Mouse (Mus musculus): ENCODE data around the gene Sec31b. TPM values are rescaled to one million over a fixed set of nuclear protein-coding genes. Genes with fewer than 3 reads are reported as not detected.
A peak's percentile ranks its signal among the peaks of the same experiment; 100 is the strongest.

Sec31b gene
- total RNA-seq, 2 experiments from 2014 or later: 0.14 to 0.24 TPM

DNA sequence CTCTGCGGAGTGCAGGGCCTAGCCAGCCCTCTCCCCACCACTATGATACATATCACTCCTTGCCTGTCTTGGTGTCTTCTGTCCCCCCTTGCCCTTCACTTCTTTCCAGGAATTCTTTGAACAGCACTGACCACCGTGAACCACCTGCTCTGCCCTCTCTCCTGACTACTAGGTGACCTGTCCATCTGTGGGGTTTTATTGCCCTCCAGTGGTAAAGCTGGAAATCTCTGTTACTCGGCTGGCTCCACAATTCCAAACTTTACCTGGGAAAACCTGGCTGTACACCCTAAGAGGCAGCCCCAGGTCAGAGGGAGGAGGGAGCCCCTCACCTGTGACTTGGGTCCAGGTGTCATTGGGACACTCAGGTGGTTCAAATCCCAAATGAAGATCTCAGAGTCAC, 10.3 kb downstream of the Sec31b start:
- DNase-seq (ENCODE audit: low spot score in 2 of 2): no peak

GRCm38 (mm10) chr19:44530018-44530417, 15.6 kb downstream of the Sec31b start:
- DNase-seq (ENCODE audit: low spot score in 2 of 2): no peak

DNA sequence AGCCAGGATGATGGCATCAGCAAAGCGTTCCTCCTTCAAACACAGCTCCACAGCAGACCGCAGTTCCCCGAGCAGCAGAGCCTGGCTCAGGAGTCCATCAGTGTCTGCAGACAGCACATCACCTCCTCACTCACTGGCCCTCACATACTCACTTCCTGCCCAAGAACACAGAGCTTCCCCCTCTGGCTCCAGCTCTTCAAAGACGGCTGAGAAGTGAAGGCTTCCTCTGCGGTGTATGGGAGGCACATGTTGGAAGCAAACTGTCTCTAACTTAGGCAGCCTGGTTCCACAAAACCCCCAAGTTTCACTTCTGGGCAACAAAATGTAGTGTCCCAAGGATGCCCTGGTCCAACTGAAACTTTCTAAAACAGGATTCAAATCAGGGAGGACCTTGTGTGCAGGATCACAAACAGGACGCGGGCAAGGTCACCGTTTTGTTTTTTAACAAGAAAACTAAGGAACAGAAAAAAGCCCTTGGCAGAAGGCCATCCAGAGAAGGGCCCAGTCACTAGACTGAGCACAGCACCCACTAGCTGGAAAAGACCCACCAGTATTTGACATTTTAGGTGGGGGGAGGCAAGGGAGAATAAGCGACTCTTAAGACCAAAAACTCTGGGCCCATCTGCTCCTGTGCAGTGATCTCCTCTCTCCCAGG, 20.0 kb downstream of the Sec31b start:
- DNase-seq (ENCODE audit: low spot score in 2 of 2): no peak

- no peak for DNase-seq (ENCODE audit: low spot score in 2 of 2)
Observed at GRCm38 (mm10) chr19:44519152-44519551, 26.5 kb downstream of the Sec31b start.

DNA sequence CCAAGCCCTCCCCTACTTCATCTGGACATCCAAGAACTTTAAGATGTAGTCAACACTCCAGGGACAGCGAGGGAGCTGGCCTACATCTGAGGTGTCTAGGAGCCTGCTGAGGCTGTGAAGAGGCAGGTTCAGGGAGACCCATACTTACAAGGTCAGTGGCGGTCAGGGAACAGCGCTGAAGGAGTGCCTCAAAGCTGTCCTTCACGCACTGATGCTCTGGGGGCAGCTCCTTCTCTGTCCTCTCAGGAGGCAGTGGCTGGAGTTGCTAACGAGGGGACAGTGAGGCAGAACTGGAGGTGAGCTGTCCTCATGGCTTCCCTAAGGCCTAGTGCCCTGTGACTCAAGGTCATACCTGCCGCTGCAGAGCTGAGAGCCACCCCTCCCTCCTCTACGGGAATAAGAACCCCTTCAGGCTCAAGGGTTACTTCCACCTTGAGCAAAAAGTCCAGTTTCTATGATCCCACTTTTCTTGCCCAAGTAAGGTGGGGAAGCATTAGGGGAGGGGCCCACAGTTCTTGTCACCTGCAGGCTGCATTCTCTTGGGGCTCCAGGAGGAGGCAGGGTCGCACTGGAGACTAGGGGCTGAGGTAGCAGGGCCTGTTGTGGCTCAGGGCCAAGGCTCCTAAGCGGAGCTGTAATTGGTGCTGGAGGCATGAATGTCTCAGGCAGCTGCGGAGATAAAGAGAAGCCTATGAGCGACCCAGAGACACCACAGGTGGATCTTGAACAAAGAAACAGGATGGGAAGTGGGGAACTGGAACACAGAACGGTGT, 27.5 kb downstream of the Sec31b start:
- DNase-seq (ENCODE audit: low spot score in 2 of 2): no peak

DNA sequence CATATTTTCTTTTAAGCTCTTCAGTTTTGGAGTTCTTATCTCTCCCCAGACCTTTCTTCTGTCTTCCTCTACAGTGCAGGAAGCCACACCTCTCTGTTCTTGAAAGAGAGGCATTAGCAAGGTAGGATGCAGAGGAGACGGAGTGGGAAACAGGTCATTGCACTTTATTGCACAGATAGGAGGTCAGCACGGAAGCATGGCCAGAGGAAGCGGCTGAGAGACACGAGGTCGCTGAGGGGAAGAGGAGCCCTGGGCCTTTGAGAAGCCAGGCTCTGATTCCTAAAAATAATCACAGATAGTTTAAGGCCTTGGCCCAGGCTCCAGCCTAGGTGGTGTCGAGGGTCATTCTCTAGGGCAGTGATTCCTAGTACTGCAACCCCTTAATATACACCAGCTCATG, 29.9 kb downstream of the Sec31b start:
- no peak for DNase-seq (ENCODE audit: low spot score in 2 of 2)

DNA sequence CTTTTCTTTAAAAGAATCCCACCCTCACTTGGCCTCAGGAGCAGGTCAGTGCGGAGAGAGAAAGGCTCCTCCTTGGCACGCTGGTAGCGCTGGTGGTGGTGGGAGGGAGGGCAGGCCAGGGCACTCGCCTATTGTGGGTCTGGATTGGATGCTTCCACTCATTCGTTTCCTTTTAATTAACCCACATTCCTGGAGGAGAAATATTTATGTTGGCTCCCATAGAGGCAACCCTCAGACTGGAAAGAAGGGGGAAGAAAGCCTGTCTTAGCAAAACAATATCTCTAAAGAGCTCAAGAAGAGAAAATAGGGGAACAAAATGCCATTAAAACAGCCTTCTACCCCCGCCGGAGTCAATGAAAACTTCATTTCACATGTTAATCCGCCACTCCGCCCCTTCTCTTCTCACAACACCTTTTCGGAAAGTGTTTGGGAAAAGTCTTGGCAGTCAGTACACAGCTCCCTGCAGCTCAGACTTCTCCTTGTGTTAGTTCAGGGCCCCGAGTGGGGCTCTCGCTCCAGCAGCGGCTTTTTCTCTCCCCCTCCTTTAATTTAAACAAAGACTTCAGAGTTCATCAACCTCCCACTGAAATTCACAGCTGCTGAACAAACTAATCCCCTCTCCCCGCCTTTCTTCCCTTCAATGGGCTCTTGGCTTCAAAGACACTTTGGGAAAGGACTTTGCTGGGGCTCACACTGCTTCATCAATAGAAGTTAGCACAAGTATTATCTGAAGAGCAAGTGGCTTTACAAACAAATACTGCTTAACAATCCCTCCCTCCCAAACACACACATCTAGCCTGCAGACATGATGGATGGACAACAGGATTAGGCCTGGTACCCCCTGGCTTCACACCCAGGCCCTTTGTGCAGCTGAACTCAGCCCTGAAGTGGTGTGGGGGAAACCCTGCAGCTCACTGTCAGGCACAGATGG, 30.9 kb downstream of the Sec31b start:
- no peak for DNase-seq (ENCODE audit: low spot score in 2 of 2)

- DNase-seq (ENCODE audit: low spot score in 2 of 2): no peak
Observed at GRCm38 (mm10) chr19:44513921-44514482, 31.7 kb downstream of the Sec31b start.

DNA sequence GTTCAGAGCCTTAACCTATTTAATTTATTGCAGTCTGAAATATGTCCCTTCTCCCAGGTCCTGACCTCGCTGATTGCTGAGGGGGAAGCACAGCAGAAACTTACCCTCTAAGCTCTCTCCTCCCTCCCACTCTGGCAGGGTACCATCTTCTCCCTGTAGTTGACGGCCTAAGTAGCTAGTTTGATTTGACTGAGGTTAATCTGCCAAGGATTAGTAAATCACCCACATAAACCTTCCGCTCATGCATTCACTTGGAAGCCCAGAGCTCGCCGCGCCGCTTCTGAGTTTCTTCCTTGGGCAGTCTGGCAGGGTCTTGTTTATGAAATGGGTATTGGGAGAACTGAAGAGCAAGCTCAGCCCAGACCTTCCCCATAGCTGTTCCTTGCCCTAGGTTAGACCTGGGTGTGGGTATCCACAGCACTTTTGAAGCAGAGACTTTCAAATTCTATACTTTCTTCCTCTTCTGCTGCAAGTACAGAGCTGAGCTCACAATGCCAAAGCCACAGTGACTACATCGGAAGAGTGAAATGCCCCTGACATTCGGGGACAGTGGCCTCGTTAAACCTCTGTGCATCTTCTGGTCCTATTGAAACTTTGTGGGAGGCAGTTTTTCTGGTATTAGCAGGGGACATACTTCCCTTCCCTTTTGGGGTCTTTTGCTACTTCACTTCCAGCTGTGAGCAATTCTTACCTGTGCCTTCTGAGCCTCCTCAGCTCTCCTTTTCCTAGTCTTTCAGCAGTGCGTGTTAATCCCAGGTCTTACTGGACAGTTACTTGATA, 32.4 kb downstream of the Sec31b start:
- DNase-seq (ENCODE audit: low spot score in 2 of 2): no peak

DNA sequence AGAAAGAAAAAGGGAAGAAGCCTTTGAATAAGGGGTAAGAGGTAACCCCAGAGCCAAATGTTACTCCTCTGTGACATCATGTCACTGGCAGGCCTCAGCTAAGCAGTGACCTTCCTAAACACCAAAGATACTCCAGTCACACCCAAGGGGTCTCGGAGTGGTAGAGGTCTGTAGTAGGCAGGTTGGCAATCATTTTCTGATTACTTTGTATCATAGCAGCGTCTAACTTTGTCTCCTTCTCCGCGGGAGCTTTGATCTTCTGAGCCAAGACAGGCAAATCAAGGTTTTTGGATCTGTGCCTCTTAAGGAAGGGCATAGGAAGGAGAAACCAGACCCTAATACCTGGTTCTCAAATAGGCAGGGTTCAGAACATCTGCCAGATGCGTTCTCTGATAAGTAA, 33.1 kb downstream of the Sec31b start:
- no peak for DNase-seq (ENCODE audit: low spot score in 2 of 2)

DNA sequence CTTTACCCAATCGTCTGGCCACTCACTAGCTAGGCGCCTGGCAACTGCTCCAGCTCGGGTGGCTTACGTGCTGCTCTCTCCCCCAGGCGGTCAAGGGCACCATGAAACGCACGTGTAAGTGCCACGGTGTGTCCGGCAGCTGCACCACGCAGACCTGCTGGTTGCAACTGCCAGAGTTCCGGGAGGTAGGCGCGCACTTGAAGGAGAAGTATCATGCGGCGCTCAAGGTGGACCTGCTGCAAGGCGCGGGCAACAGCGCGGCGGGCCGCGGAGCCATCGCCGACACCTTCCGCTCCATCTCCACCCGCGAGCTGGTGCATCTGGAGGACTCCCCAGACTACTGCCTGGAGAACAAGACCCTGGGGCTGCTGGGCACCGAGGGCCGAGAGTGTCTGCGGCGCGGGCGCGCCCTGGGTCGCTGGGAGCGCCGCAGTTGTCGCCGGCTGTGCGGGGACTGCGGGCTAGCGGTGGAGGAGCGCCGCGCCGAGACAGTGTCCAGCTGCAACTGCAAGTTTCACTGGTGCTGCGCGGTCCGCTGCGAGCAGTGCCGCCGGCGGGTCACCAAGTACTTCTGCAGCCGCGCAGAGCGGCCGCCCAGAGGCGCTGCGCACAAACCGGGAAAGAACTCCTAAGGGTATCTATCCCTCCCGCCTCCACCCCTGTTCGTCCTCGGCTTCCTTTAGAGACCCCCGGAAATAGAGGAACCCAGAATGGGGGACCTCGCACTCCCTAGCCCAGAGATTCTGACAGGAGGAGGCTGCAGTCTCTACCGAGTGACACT, 34.0 kb downstream of the Sec31b start:
- DNase-seq (ENCODE audit: low spot score in 2 of 2): peak in 1 of 2 experiments; percentile 12

- DNase-seq (ENCODE audit: low spot score in 2 of 2): no peak
Observed at GRCm38 (mm10) chr19:44510534-44511175, 35.0 kb downstream of the Sec31b start.

DNA sequence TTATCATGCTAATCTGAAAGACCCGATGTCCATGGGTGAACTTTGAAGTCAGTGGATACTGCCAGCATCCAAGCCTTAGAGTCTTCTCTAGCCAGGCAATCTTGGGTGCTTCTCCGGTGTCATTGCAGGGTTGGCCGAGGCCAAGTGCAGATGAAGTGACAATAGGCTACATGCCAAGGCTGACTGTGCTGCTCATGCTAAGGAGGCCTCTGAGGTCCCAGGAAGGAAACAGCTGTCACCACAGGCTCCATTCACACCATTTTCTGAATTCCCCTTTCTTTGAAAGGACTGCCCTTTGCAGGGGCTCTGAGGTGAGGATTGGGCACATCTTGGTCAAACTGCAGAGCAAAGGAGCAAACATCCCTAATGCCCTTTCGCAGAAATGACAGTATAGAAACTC, 42.9 kb downstream of the Sec31b start:
- no peak for DNase-seq (ENCODE audit: low spot score in 2 of 2)

GRCm38 (mm10) chr19:44501925-44502324, 43.7 kb downstream of the Sec31b start:
- no peak for DNase-seq (ENCODE audit: low spot score in 2 of 2)

DNA sequence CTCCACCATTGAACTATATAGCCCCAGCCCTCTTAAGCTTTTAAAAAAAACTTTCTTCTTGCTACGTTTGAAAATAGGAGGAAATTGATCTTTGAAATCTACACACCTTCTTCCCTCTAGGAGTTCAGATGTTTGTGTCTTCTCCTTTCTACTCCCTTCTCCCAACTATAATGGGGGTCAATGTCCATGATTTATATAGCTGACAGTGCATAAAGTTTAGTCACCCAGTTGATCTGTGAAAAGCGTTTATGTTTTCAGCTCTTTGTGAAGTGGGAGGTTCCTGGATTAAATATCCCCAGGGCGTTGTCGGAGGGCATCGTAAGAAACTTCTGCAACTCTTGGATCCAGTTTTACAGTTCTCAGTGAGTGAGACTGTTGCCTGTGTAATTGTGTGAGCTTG, 45.4 kb downstream of the Sec31b start:
- DNase-seq (ENCODE audit: low spot score in 2 of 2): no peak

GRCm38 (mm10) chr19:44498936-44499335, 46.7 kb downstream of the Sec31b start:
- no peak for DNase-seq (ENCODE audit: low spot score in 2 of 2)

GRCm38 (mm10) chr19:44496941-44497340, 48.7 kb downstream of the Sec31b start:
- no peak for DNase-seq (ENCODE audit: low spot score in 2 of 2)

GRCm38 (mm10) chr19:44496511-44496910, 49.2 kb downstream of the Sec31b start:
- DNase-seq (ENCODE audit: low spot score in 2 of 2): no peak

DNA sequence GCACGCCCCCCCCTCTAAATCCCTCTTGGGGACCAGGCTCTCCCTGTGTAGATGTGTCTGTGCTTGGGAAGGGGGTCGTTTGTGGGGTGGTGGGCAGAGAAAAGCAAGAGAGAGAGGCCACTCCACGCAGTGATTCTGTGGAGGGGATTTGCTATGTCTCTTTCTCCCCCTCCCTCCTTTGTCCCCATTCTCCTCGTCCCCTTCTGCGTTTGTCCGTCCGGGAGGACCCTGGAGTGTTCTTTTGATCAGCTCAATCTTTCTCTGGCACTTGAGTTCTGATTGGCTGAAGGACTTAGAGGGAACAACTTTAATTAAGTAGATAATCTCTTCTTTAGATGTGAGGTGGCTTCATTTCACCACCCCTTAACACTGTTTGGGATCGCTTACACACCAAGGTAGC, 52.5 kb downstream of the Sec31b start, which contains the start of gene Wnt8b:
Gene Wnt8b (plus strand): TSS at position 345 of the 400 bp plus-strand sequence.
- no peak for DNase-seq (ENCODE audit: low spot score in 2 of 2)

Data from layer of hippocampus, postnatal 14 days (tissue).